Mouse (Mus musculus): ENCODE data around the gene Vmn2r109.

DNA sequence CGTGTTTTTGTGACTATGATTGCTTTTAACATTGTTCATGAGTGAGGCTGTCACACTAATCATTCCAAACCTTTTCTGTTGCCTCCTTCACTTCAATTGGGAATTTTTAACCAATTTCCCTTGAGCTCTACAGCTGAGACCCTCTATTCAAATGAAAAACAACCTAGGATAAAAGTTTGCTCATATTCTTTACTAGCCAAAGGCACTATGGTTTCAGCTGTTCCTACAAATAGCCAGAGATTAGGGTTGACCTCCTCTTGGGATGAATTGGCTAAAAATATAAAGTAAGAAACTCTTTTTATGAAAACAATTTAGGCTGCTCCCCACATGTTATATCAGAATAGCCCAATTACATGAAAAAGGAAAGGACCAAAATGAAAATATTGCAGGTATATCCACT, 31.8 kb upstream of the Vmn2r109 start, which contains the start of gene Vmn2r110:
- TF ChIP-seq POLR2A (IDR thresholded peaks at IDR 0.05; ENCODE audit: low read depth, low read length), result no peak
- TF ChIP-seq CTCF (IDR thresholded peaks at IDR 0.05; ENCODE audit: extremely low read depth, insufficient read length, insufficient replicate concordance, low read depth, low read length), result no peak
